Mouse (Mus musculus) spleen, postnatal 4 days (tissue): ENCODE measurements at regions not wholly inside any gene's neighbourhood (a gene's known extent, or its start where the extent isn't known, plus 50 kb on each side); places are given as distances from the start of the nearest gene placed in this dataset.

Experiments
- DNase-seq, 2 experiments: peaks; one replicate each; pipeline ENCODE4 v3.0.0; 2022; ENCODE audit warnings: low spot score in 2 of 2

GRCm38 (mm10) chr17:83135441-83136120, 79.5 kb upstream of the Pkdcc start:
- no peak for DNase-seq

- DNase-seq: no peak
Observed at GRCm38 (mm10) chr17:83136267-83136666, 78.8 kb upstream of the Pkdcc start.

- no peak for DNase-seq
Observed at GRCm38 (mm10) chr17:83137720-83138119, 77.4 kb upstream of the Pkdcc start.

- DNase-seq: no peak
Observed at GRCm38 (mm10) chr17:83138493-83139417, 76.3 kb upstream of the Pkdcc start.

GRCm38 (mm10) chr17:83148371-83148929, 66.6 kb upstream of the Pkdcc start:
- no peak for DNase-seq

- DNase-seq: no peak
Observed at GRCm38 (mm10) chr17:83149336-83149735, 65.8 kb upstream of the Pkdcc start.

- no peak for DNase-seq
Observed at GRCm38 (mm10) chr17:83155106-83155505, 60.0 kb upstream of the Pkdcc start.

- DNase-seq: no peak
Observed at GRCm38 (mm10) chr17:83156682-83157081, 58.4 kb upstream of the Pkdcc start.

GRCm38 (mm10) chr17:83158053-83158452, 57.0 kb upstream of the Pkdcc start:
- DNase-seq: no peak

- DNase-seq: no peak
Observed at GRCm38 (mm10) chr17:83158652-83159051, 56.4 kb upstream of the Pkdcc start.

- DNase-seq: no peak
Observed at GRCm38 (mm10) chr17:83159634-83160033, 55.5 kb upstream of the Pkdcc start.

- DNase-seq: no peak
Observed at GRCm38 (mm10) chr17:83160296-83160695, 54.8 kb upstream of the Pkdcc start.

- no peak for DNase-seq
Observed at GRCm38 (mm10) chr17:83161731-83162130, 53.4 kb upstream of the Pkdcc start.

GRCm38 (mm10) chr17:83163952-83164560, 51.0 kb upstream of the Pkdcc start:
- DNase-seq: no peak

- DNase-seq: no peak
Observed at GRCm38 (mm10) chr17:83164728-83165127, 50.4 kb upstream of the Pkdcc start.

- no peak for DNase-seq
Observed at GRCm38 (mm10) chr17:83165140-83165539, 50.0 kb upstream of the Pkdcc start.
